Mouse (Mus musculus) midbrain, embryonic 10.5 days (tissue): ENCODE data around the gene Fbxl13. TPM values are rescaled to one million over a fixed set of nuclear protein-coding genes. Genes with fewer than 3 reads are reported as not detected.

ENCODE experiments used
- DNase-seq: peaks from one replicate; pipeline ENCODE4 v3.0.0-alpha.2; 2017; ENCODE audit warnings: low spot score
- H3K27ac ChIP-seq: fragments of 300-500 bp; sonication (generic); replicated peaks from 2 replicates; pipeline ENCODE4 v1.5.1; 2016; ENCODE audit warnings: mild to moderate bottlenecking
- H3K27me3 ChIP-seq: fragments of 300-500 bp; sonication (generic); 2 replicates; pipeline ENCODE4 v1.6.1; 2016; ENCODE audit warnings: low read depth, mild to moderate bottlenecking; ENCODE audit not compliant: poor library complexity, severe bottlenecking
- H3K36me3 ChIP-seq: fragments of 300-500 bp; sonication (generic); 2 replicates; pipeline ENCODE4 v1.6.1; 2016; ENCODE audit warnings: mild to moderate bottlenecking, moderate library complexity
- H3K4me1 ChIP-seq: fragments of 300-500 bp; sonication (generic); 2 replicates; pipeline ENCODE4 v1.6.1; 2016
- H3K4me3 ChIP-seq: fragments of 300-500 bp; sonication (generic); 2 replicates; pipeline ENCODE4 v1.5.1; 2016; ENCODE audit warnings: mild to moderate bottlenecking, moderate library complexity
- H3K9me3 ChIP-seq: fragments of 300-500 bp; sonication (generic); replicated peaks from 2 replicates; pipeline ENCODE4 v1.6.1; 2016; ENCODE audit warnings: mild to moderate bottlenecking
- WGBS: fragments of 180-500 bp; shearing (Covaris S2); methylation state at CpG from one replicate; pipeline ENCODE4 v1.1.7; 2016; 5-methylcytosine and 5-hydroxymethylcytosine counted together
- polyA plus RNA-seq: library from polyadenylated mRNA; unstranded; fragments of >200 nt; fragmentation: Nextera tagmentation; extraction: Ambion mirVana; gene quantifications from 2 replicates; pipeline ENCODE4 v1.2.1, GENCODE M21; 2016

The Fbxl13 gene
- polyA plus RNA-seq, 1 experiment from 2014 or later, result 0.15 TPM

DNA sequence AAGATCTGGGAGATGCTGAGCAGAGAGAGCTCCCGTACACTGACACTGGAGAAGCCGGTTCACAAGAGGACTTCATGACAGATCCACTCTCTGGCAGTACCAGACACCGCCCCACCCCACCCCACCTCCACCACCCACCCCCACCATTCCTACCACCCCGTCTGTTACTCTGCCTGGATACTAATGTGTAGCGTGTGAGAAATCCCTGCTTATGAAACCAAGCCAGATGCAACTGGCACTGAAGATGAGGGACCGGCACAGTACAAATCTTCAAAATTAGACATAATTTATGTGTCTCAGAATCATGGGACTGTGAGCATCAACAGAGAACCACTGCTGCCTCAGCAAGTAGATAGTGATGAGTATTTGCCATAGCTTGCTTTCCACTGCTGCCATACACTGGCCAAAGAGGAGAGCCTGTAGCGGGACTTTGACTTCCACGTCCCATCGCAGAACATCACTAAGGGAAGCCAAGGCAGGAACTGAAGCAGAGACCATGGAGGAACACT is 52.2 kb downstream of the Fbxl13 start:
- WGBS, result 92% methylated on average over 9 of the region's 9 CpGs
- no peak for DNase-seq
- Histone ChIP-seq H3K4me1 (no peaks in the 10 kb centered on the region), H3K9me3 (no peaks in the 10 kb centered on the region), H3K27ac (no peak overlapping the region), H3K36me3 (no peaks in the 10 kb centered on the region), H3K27me3 (no peaks in the 10 kb centered on the region), H3K4me3 (no peak overlapping the region)

DNA sequence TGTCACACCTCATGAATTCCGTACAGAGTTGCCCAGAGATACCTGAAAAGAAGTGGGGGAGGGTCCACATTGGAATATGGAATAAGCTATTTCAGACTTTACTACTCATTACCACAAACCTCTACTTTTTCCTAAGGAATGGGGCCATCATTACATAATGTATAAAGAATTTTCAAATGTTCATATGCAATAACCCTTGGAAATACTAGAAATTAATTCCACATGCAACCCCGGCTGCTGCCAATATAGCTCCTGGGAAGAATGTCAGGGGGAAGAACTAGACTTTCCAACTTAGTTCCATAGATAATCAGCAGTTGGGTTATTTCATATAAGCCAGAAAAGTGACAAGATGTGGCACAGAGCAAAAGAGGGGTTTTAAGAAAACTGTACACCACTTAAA is 53.3 kb downstream of the Fbxl13 start:
- no peaks in the 10 kb centered on the region for H3K36me3 ChIP-seq
- H3K27ac ChIP-seq, result no peak overlapping the region
- 91% methylated on average over 2 of the region's 2 CpGs for WGBS
- no peaks in the 10 kb centered on the region for H3K27me3 ChIP-seq
- no peaks in the 10 kb centered on the region for H3K9me3 ChIP-seq
- H3K4me3 ChIP-seq, result no peak overlapping the region
- DNase-seq, result no peak
- H3K4me1 ChIP-seq, result no peaks in the 10 kb centered on the region

DNA sequence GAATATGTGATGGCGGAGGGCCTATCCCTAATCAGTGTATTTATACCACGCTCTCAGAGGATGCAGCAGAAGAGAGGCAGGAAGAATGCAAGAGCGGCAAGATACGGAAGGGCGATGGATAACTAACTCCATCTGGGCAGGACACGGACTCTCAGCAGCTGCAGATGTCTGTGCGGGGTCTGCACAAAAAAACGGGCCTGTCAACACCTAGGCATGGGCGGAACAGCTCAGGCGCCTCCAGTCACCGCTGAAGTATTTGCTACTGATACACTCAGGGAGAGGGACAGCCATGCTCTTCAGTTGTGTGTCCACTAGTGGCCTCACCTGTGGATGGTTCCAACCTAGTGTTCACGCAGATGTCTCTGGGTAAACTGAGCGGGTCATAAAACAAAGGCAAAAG is 57.2 kb downstream of the Fbxl13 start:
- no peaks in the 10 kb centered on the region for H3K27me3 ChIP-seq
- no peaks in the 10 kb centered on the region for H3K9me3 ChIP-seq
- H3K4me1 ChIP-seq, result no peaks in the 10 kb centered on the region
- H3K27ac ChIP-seq, result no peak overlapping the region
- H3K4me3 ChIP-seq, result no peak overlapping the region
- DNase-seq, result no peak
- H3K36me3 ChIP-seq, result no peaks in the 10 kb centered on the region
- WGBS, result 92% methylated on average over 13 of the region's 13 CpGs

DNA sequence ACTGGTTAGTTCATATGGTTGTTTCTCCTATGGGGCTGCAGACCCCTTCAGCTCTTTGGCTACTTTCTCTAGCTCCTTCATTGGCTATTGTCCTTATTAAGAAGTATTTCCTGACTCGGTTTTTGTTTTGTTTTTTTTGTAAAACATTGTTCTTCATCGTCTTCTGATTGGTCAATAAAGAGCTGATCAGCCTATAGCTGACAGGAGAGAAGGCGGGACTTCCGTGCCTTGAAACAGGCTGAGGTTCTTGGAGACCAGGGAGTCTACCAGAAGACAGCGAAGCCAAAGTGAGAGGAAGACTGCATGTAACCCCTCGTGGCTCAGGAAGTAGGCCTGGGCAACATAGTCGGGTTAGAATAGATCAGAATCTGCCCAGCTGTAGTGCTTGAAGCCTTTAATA is 57.8 kb downstream of the Fbxl13 start:
- H3K27ac ChIP-seq, result no peak overlapping the region
- no peaks in the 10 kb centered on the region for H3K27me3 ChIP-seq
- no peaks in the 10 kb centered on the region for H3K36me3 ChIP-seq
- H3K4me1 ChIP-seq, result no peaks in the 10 kb centered on the region
- no peak overlapping the region for H3K4me3 ChIP-seq
- no peak for DNase-seq
- no peaks in the 10 kb centered on the region for H3K9me3 ChIP-seq
- WGBS, result 80% methylated on average over 7 of the region's 7 CpGs

DNA sequence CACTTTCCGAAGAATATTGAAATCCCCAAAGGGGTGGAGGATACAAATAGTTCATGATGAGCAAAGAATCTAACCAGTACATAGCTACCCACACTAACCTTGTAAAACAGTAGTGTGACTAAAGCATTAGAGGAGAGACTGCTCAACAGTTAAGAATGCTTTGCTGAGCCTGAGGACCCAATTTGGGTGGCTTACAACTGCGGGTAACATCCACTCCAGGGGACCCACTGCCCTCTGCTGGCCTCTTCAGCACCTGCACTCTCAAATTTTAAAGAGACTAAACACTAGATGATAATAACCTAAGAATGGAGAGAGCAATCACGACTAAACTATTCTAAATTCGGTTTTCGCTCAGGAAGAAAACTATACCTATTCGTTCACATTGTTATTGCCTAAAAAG is 58.7 kb downstream of the Fbxl13 start:
- no peaks in the 10 kb centered on the region for H3K36me3 ChIP-seq
- no peaks in the 10 kb centered on the region for H3K27me3 ChIP-seq
- H3K9me3 ChIP-seq, result no peaks in the 10 kb centered on the region
- WGBS, result 59% methylated on average over 6 of the region's 6 CpGs
- H3K4me3 ChIP-seq, result no peak overlapping the region
- DNase-seq, result peak; percentile 42
- H3K4me1 ChIP-seq, result no peaks in the 10 kb centered on the region
- H3K27ac ChIP-seq, result no peak overlapping the region

DNA sequence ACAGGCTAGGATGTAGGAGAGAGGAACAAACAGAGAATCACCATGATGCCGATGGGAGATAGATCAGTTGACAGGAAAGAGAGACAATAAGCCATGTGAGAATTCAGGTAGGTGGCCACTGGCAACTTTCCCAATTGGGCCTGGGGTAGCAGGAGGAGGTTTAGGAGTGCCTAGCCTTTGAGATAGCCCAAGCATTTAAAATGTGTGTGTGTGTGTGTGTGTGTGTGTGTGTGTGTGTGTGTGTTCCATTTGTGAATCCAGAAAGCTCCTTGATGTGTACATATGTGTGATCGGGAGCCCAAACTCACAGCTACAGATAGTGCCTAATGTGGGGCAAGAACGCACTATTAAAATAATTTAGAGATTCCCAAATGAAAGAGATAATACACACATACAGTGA is 67.3 kb downstream of the Fbxl13 start:
- 92% methylated on average over 3 of the region's 3 CpGs for WGBS
- DNase-seq, result no peak

DNA sequence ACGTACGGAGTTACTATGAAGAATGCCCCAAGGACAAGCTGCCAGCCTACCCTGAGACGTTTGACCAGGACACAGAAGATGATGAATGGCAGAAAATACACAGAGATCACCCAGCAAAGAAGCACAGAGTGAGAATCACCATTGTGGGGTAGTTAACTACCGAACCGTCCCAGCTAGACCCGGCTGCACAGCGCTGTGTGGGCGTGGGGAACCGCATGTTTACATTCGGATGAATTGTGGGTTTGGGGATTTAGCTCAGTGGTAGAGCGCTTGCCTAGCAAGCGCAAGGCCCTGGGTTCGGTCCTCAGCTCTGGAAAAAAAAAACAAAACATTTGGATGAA is 70.3 kb downstream of the Fbxl13 start:
- Histone ChIP-seq H3K9me3 (no peaks in the 10 kb centered on the region), H3K4me1 (no peaks in the 10 kb centered on the region), H3K27me3 (no peaks in the 10 kb centered on the region), H3K4me3 (no peak overlapping the region), H3K36me3 (no peaks in the 10 kb centered on the region), H3K27ac (no peak overlapping the region)
- DNase-seq, result no peak
- 89% methylated on average over 13 of the region's 13 CpGs for WGBS

More for the DNA sequence above, 67.3 kb downstream of the Fbxl13 start:
- Histone ChIP-seq H3K27ac (no peak overlapping the region), H3K27me3 (no peaks in the 10 kb centered on the region), H3K36me3 (no peaks in the 10 kb centered on the region), H3K4me1 (no peaks in the 10 kb centered on the region), H3K4me3 (no peak overlapping the region), H3K9me3 (no peaks in the 10 kb centered on the region)

DNA sequence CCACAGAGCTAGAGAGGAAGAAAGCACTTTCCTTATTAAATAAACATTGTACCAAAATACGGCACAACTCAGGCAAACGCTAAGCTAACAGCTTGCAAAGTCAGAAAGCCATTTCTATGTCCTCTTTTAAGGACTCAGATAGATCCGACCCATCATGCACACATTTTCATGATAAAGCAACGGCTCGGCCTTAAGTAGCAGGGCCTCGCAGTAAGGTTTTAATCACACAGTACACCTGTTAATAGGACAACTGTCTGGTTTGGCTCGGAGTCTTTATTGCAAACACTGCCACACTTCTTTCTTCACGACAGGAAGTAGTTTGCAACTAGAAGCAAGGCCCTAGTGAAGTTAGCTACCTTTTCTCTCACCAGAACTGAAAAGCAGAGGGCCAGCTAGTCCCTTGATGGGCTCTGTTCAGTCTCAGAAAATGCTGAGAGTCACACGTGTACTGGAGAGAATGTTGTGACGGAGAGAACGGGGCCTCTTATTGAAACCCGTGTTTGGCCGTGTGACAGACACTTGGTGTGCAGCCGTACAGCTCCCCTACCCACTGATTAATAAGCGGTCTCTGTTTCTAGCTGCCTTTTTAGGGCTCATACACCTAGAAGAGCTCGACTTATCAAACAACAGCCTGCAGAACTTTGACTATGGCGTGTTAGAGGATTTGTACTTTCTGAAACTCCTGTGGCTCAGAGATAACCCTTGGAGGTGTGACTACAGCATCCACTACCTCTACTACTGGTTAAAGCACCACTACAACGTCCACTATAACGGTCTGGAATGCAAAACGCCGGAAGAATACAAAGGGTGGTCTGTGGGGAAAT is 70.8 kb downstream of the Fbxl13 start:
- DNase-seq, result no peak
- no peak overlapping the region for H3K27ac ChIP-seq
- H3K27me3 ChIP-seq, result no peaks in the 10 kb centered on the region
- 86% methylated on average over 21 of the region's 21 CpGs for WGBS
- H3K4me3 ChIP-seq, result no peak overlapping the region
- H3K36me3 ChIP-seq, result no peaks in the 10 kb centered on the region
- no peaks in the 10 kb centered on the region for H3K9me3 ChIP-seq
- H3K4me1 ChIP-seq, result no peaks in the 10 kb centered on the region

DNA sequence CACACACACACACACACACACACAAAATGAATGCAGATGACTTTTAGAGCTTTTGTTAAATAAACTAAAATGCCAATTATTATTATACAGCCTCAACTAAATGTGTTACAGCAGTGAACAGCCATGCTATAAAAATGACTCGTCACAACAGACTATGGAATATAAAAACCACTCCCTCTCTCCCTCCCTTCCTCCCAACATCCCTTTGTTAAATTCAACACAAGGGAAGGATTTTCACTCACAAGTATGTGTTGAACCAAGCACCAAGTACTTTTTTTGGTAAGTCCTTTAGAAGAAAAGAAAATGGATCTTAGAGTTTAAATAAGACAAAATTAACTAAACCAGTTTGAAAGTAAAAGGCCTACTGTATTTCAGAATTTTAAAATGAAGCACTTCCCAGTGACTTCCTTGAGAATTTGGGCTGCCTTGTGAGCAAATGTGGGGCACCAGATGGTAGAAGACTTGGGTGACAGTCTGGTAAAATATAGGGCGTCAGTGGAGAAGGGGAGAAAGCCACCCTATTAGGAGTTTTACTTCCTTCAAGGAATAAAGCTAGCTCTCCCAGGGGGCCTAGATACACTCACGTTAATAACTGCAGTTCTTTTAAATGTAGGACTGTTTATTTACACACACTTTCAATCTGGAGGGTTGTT is 72.5 kb downstream of the Fbxl13 start:
- no peaks in the 10 kb centered on the region for H3K9me3 ChIP-seq
- 88% methylated on average over 3 of the region's 3 CpGs for WGBS
- peaks cover 7% of the 10 kb centered on the region for H3K4me1 ChIP-seq
- DNase-seq, result no peak
- H3K27me3 ChIP-seq, result no peaks in the 10 kb centered on the region
- no peak overlapping the region for H3K27ac ChIP-seq
- no peaks in the 10 kb centered on the region for H3K36me3 ChIP-seq
- no peak overlapping the region for H3K4me3 ChIP-seq

DNA sequence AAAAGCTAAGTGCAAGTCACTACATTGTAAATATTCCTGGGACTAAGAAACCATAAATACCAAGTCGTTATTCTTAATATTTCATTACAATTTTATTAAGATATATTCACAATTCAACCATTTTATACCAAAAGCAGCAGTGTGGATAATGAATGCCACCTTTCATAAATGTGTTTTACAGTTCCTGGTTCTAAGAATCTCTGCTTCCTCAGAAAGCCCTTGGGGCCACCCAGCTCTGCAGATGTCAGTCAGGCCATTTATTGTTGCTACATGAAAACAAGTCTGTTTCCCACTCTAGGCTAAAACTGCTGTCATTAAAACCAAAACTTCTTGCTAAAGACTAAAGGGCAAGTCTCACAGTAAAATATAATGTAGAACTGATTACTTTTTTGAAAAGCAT is 77.7 kb downstream of the Fbxl13 start:
- Histone ChIP-seq H3K4me1 (peaks cover 7% of the 10 kb centered on the region), H3K36me3 (no peaks in the 10 kb centered on the region), H3K27ac (no peak overlapping the region), H3K4me3 (no peak overlapping the region), H3K9me3 (no peaks in the 10 kb centered on the region), H3K27me3 (no peaks in the 10 kb centered on the region)
- no peak for DNase-seq
- 81% methylated on average over 1 of the region's 1 CpGs for WGBS

DNA sequence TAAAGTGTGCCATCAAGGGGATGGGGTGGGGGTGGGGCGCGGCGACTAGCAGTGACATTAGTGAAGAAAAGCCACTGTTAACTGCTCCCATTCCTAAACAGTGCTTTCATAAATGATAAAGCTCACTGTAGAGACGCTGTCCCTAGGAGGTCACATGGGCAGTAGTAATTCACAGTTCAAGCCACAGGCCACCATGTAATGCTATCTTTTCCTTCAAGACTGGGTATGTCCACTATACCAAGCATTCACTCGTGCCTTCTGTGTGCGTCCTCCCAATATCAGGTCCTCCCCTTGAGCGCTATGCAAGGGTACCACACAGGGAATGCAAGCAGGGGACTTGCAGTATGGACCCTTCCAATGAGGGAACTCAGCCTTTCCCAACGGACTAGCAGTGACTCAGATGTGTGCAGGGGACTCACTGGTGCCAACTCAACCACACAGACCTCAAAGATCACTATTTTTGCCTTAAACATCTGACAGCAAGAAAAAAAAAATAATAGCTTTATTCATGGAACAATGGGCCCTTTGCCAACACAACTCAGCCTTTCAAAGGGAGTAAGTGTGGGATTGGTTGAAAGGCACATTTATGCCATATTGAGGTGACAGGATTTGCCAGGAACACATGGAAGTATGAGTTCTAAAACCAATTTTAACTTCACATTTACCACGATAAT is 79.9 kb downstream of the Fbxl13 start:
- no peak overlapping the region for H3K27ac ChIP-seq
- H3K27me3 ChIP-seq, result no peaks in the 10 kb centered on the region
- H3K4me1 ChIP-seq, result peaks cover 7% of the 10 kb centered on the region
- DNase-seq, result no peak
- H3K36me3 ChIP-seq, result no peaks in the 10 kb centered on the region
- H3K4me3 ChIP-seq, result no peak overlapping the region
- WGBS, result 90% methylated on average over 9 of the region's 9 CpGs
- H3K9me3 ChIP-seq, result no peaks in the 10 kb centered on the region

DNA sequence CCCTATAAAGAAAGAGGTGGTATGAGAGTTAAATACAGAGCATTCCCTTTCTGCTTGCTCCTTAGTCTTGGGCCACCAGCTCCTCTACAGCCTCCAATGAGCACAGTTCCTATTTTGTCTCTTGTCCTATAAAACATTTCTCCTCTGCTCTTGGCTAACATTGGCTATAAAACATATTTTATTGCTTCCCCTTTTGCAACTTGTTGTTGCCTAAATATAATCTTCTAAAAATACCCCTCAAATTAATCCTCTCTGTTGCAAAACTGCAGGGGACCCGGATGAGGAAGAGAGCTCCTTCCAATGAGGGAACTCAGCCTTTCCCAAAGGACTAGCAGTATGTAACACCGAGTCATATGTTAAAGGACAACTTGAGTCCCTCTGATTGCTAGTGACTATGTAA is 81.5 kb downstream of the Fbxl13 start:
- no peak for DNase-seq
- Histone ChIP-seq H3K27ac (no peak overlapping the region), H3K4me3 (no peak overlapping the region), H3K4me1 (peaks cover 3% of the 10 kb centered on the region), H3K36me3 (no peaks in the 10 kb centered on the region), H3K27me3 (no peaks in the 10 kb centered on the region), H3K9me3 (no peaks in the 10 kb centered on the region)
- 87% methylated on average over 2 of the region's 2 CpGs for WGBS

DNA sequence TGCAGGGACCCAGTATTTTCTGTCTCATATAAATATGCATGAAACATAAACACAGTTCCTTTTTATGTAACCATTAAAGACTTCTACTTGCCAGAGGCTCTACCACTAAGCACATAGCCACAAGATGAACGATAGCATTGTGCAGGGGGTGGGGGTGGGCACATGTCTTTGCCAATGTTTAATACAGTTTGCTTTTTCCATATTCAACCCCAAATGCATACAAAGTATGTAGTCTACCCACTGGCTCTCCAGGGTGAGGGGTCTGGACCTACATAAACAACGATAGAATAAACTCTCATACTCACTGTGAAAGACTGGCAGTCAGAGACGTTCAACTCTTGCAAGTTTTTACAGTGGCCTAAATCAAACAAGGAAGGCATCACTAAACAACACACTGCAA is 88.9 kb downstream of the Fbxl13 start:
- no peak overlapping the region for H3K4me3 ChIP-seq
- H3K27ac ChIP-seq, result no peak overlapping the region
- H3K4me1 ChIP-seq, result no peaks in the 10 kb centered on the region
- H3K36me3 ChIP-seq, result no peaks in the 10 kb centered on the region
- no peak for DNase-seq
- H3K27me3 ChIP-seq, result no peaks in the 10 kb centered on the region
- WGBS, result 89% methylated on average over 3 of the region's 3 CpGs
- H3K9me3 ChIP-seq, result no peaks in the 10 kb centered on the region
